ENCODE assay signal across 15 mouse cellular contexts in genomic region chr2:18933418-18933817, GRCm38 (mm10).
DNase-seq lines count a peak whose midpoint lies in the region; ATAC-seq lines count a peak whose summit lies in the region.
"Had no signal": no experiment of that assay in that cellular context is flagged by ENCODE, and none has a peak within 500 bp of the region (broad histone marks: within the 10 kb centered on the region; RNA-seq: fewer than 3 reads in every experiment).

No protein-coding gene starts in this region.

- H3K4me3 ChIP-seq in heart, embryonic 12.5 days: no peak overlapping the region
- no peak overlapping the region for H3K4me3 ChIP-seq in hindbrain, embryonic 12.5 days
- H3K4me3 ChIP-seq in limb, embryonic 13.5 days: no peak overlapping the region
- no peak overlapping the region for H3K4me3 ChIP-seq in neural tube, embryonic 13.5 days
- H3K4me3 ChIP-seq: heart, embryonic 10.5 days had no signal

- ATAC-seq in heart, embryonic 12.5 days (ENCODE audit: insufficient number of reproducible peaks, low FRiP score): no peak
- ATAC-seq in hindbrain, embryonic 12.5 days (ENCODE audit: low FRiP score): peak; percentile 41; the same call in 1 of the 2 replicates
- no peak for ATAC-seq in limb, embryonic 13.5 days (ENCODE audit: low FRiP score, low read depth)
- 0 out of 2 replicates have a peak, but pooled peaks have one; percentile 32 for ATAC-seq in neural tube, embryonic 13.5 days (ENCODE audit: low read depth)
- ATAC-seq: intestine, postnatal 0 days; liver, postnatal 0 days had no signal

- WGBS in heart, embryonic 12.5 days: 81% methylated on average over 7 of the region's 7 CpGs
- 38% methylated on average over 7 of the region's 7 CpGs for WGBS in hindbrain, embryonic 12.5 days
- WGBS in limb, embryonic 13.5 days: 33% methylated on average over 7 of the region's 7 CpGs
- 32% methylated on average over 7 of the region's 7 CpGs for WGBS in neural tube, embryonic 13.5 days

- no peak overlapping the region for H3K27ac ChIP-seq in heart, embryonic 12.5 days (ENCODE audit: poor library complexity, severe bottlenecking)
- no peak overlapping the region for H3K27ac ChIP-seq in hindbrain, embryonic 12.5 days
- H3K27ac ChIP-seq in limb, embryonic 13.5 days: no peak overlapping the region
- H3K27ac ChIP-seq in neural tube, embryonic 13.5 days (replicated peaks): 0 out of 2 replicates have a peak overlapping the region, but pooled peaks have one; percentile 13
- H3K27ac ChIP-seq: heart, embryonic 10.5 days; macrophage had no signal

- H3K27me3 ChIP-seq in heart, embryonic 12.5 days (replicated peaks): no peaks in the 10 kb centered on the region
- no peaks in the 10 kb centered on the region for H3K27me3 ChIP-seq in hindbrain, embryonic 12.5 days
- H3K27me3 ChIP-seq in limb, embryonic 13.5 days: peaks cover 24% of the 10 kb centered on the region
- H3K27me3 ChIP-seq in neural tube, embryonic 13.5 days: no peaks in the 10 kb centered on the region

- DNase-seq in heart, adult 11 months: peak; percentile 76
- no peak for DNase-seq in adrenal gland, postnatal 4 days (ENCODE audit: low spot score in 2 of 2)
- no peak for DNase-seq in layer of hippocampus, adult 18-20 months (ENCODE audit: low spot score in 2 of 2)
- DNase-seq in lung, postnatal 4 days: no peak
- DNase-seq: kidney, postnatal 36 days; liver, postnatal 0 days; right cerebral cortex, postnatal 4 days; thymus, adult 18-20 months had no signal

- no peaks in the 10 kb centered on the region for H3K9me3 ChIP-seq in heart, embryonic 12.5 days (replicated peaks)
- no peaks in the 10 kb centered on the region for H3K9me3 ChIP-seq in hindbrain, embryonic 12.5 days (replicated peaks)
- H3K9me3 ChIP-seq in limb, embryonic 13.5 days: no peaks in the 10 kb centered on the region
- H3K9me3 ChIP-seq in neural tube, embryonic 13.5 days: no peaks in the 10 kb centered on the region
- H3K9me3 ChIP-seq: heart, embryonic 10.5 days had no signal

- no peak overlapping the region for H3K9ac ChIP-seq in heart, embryonic 12.5 days
- H3K9ac ChIP-seq in hindbrain, embryonic 12.5 days: no peak overlapping the region
- no peak overlapping the region for H3K9ac ChIP-seq in limb, embryonic 13.5 days
- H3K9ac ChIP-seq in neural tube, embryonic 13.5 days: 0 out of 2 replicates have a peak overlapping the region, but pooled peaks have one; percentile 26
- H3K9ac ChIP-seq: liver, postnatal 0 days had no signal

- peaks cover 42% of the 10 kb centered on the region for H3K4me1 ChIP-seq in heart, embryonic 12.5 days (replicated peaks)
- peaks cover 19% of the 10 kb centered on the region for H3K4me1 ChIP-seq in hindbrain, embryonic 12.5 days
- peaks cover 28% of the 10 kb centered on the region for H3K4me1 ChIP-seq in limb, embryonic 13.5 days
- peaks cover 27% of the 10 kb centered on the region for H3K4me1 ChIP-seq in neural tube, embryonic 13.5 days (replicated peaks)

- H3K36me3 ChIP-seq in heart, embryonic 12.5 days: no peaks in the 10 kb centered on the region
- H3K36me3 ChIP-seq in hindbrain, embryonic 12.5 days: no peaks in the 10 kb centered on the region
- no peaks in the 10 kb centered on the region for H3K36me3 ChIP-seq in limb, embryonic 13.5 days
- no peaks in the 10 kb centered on the region for H3K36me3 ChIP-seq in neural tube, embryonic 13.5 days
- H3K36me3 ChIP-seq: heart, embryonic 10.5 days had no signal

- no peak overlapping the region for H3K4me2 ChIP-seq in heart, embryonic 12.5 days
- no peak overlapping the region for H3K4me2 ChIP-seq in hindbrain, embryonic 12.5 days (replicated peaks)
- H3K4me2 ChIP-seq in limb, embryonic 13.5 days (replicated peaks): 0 out of 2 replicates have a peak overlapping the region, but pooled peaks have one; percentile 11
- peak overlapping the region; percentile 13 for H3K4me2 ChIP-seq in neural tube, embryonic 13.5 days

Comparison
In these comparisons a context has a peak if more than half of its experiments do, and no peak if none do; other contexts are left out.
1. ATAC-seq: peak in hindbrain, embryonic 12.5 days (single experiment) and neural tube, embryonic 13.5 days (single experiment); none in heart, embryonic 12.5 days (single experiment) and limb, embryonic 13.5 days (single experiment).
2. H3K4me2 ChIP-seq: peak in limb, embryonic 13.5 days (single experiment) and neural tube, embryonic 13.5 days (single experiment); none in heart, embryonic 12.5 days (single experiment) and hindbrain, embryonic 12.5 days (single experiment).